Mouse (Mus musculus): ENCODE results near the gene Ccnh.

GRCm38 (mm10) chr13:85218656-85219055, 29.4 kb downstream of the Ccnh start:
- TF ChIP-seq CTCF (IDR thresholded peaks at IDR 0.05; ENCODE audit: low read depth) (no peak), EP300 (optimal IDR thresholded peaks at IDR 0.05) (no peak)
